Mouse (Mus musculus) megakaryocyte, embryonic 14.5 days (primary cell): Measurements from ENCODE around the gene Sgcd. TPM values are rescaled to one million over a fixed set of nuclear protein-coding genes. Genes with fewer than 3 reads are reported as not detected.
"Not testable (repeated sequence)": the region's sequence is repeated elsewhere in the genome, so short reads cannot be mapped to it uniquely, and the experiment has no call there.

Source experiments
- H3K27me3 ChIP-seq: replicated peaks from 2 replicates; pipeline ENCODE3; 2012; ENCODE audit warnings: inconsistent platforms
- H3K36me3 ChIP-seq: replicated peaks from 2 replicates; pipeline ENCODE3; 2012; ENCODE audit warnings: low read length, inconsistent platforms, mixed read lengths
- H3K4me1 ChIP-seq: 2 replicates; pipeline ENCODE4 v1.6.1; 2012; ENCODE audit warnings: inconsistent platforms
- H3K4me3 ChIP-seq: replicated peaks from 2 replicates; pipeline ENCODE3; 2012; ENCODE audit warnings: moderate library complexity, mild to moderate bottlenecking, inconsistent platforms
- H3K9me3 ChIP-seq: 2 replicates; pipeline ENCODE4 v1.6.1; 2012; ENCODE audit warnings: inconsistent platforms
- FLI1 ChIP-seq: IDR thresholded peaks from 2 replicates; pipeline ENCODE4 v1.6.1; 2012; ENCODE audit warnings: low read length, inconsistent platforms, mixed read lengths
- GATA1 ChIP-seq: IDR thresholded peaks from 3 replicates; pipeline ENCODE4 v1.6.1; 2012; ENCODE audit warnings: mixed read lengths, low read length, inconsistent platforms, borderline replicate concordance
- polyA plus RNA-seq: library from polyadenylated mRNA; stranded (reverse); fragments of >175 nt; gene quantifications from 2 replicates; pipeline ENCODE4 v1.2.3, GENCODE M21; 2012; ENCODE audit warnings: low replicate concordance; ENCODE audit not compliant: insufficient read depth

Sgcd gene
- polyA plus RNA-seq, 1 experiment, result not detected

DNA sequence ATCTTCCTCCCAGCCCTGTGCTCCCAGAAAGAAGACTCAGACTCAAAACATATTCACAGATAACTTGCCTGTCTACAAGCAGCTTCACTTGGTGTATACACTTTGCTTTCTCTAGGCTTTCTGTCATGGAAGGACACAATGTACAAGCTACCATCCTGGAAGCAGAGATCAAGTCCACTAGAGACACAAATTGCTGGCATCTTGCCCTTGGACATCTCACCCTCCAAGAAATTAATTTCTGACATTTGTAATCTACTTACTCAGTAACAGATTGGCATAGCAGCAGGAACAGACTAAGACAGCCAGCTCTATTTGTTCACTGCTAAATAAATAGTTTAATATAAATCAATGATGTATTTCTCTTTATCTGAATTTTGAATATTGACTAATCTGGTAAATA is 342.9 kb downstream of the Sgcd start:
- no peak for TF ChIP-seq FLI1
- TF ChIP-seq GATA1, result no peak
- Histone ChIP-seq H3K4me1 (no peaks in the 10 kb centered on the region), H3K27me3 (no peaks in the 10 kb centered on the region), H3K9me3 (no peaks in the 10 kb centered on the region), H3K4me3 (no peak overlapping the region), H3K36me3 (no peaks in the 10 kb centered on the region)

DNA sequence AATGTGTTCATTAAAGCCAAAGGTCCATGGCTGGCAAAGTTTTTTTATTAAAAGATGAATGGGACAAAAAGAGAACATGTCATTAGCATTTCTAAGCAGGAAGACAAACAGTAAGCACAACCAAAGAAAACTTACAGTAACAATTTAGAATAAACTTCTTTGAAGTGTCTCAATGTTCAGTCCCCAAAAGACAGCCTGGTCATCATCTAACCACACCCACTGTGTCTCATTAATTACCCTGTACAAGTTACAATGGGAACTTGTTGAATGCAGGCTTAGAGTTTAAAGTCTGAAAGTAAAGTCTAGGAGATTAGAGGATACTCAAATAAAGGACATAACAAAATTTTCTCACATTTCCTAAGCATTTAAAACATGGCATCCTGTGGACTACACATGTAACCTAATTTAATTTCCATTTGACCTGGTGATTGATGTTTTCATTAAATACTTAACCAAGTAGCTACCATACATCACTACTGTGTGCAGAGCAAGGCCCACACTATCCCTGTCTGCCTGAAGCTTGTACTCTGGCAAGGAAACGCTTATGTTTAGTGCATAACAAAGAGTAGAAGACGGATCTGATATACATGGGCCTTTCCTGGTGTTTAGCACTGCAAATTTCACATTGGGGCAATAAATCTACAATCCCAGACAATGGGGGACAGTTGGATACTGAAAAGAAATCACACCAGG is 347.1 kb downstream of the Sgcd start:
- H3K9me3 ChIP-seq, result no peaks in the 10 kb centered on the region
- no peaks in the 10 kb centered on the region for H3K36me3 ChIP-seq
- no peaks in the 10 kb centered on the region for H3K27me3 ChIP-seq
- no peaks in the 10 kb centered on the region for H3K4me1 ChIP-seq
- TF ChIP-seq GATA1 (no peak), FLI1 (no peak)
- H3K4me3 ChIP-seq, result no peak overlapping the region

- no peak for TF ChIP-seq GATA1
- no peak for TF ChIP-seq FLI1
- H3K4me1 ChIP-seq, result no peaks in the 10 kb centered on the region
- H3K9me3 ChIP-seq, result no peaks in the 10 kb centered on the region
Observed at GRCm38 (mm10) chr11:47640556-47640955, 348.2 kb downstream of the Sgcd start.

DNA sequence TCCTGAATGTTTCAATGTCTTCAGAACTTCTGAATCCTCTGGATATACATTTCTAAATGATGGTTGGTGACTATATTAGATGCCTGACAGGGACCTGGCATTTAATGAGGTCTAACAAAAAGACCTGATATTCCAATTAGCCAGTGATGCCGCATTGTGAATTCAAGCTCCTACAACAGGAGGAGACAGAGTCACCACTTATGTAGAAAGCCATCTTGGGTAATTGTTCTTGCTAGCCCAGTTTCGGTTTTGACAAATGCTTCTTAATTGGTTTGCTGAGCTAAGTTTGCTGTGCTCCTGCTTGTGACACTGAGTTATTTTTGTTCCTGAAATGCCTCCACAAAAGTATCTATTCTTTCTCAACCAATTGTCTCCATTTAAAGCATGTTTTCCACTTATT is 358.6 kb downstream of the Sgcd start:
- TF ChIP-seq GATA1, result no peak
- TF ChIP-seq FLI1, result no peak
- Histone ChIP-seq H3K36me3 (no peaks in the 10 kb centered on the region), H3K9me3 (no peaks in the 10 kb centered on the region), H3K27me3 (no peaks in the 10 kb centered on the region), H3K4me3 (no peak overlapping the region), H3K4me1 (no peaks in the 10 kb centered on the region)

More at GRCm38 (mm10) chr11:47640556-47640955, 348.2 kb downstream of the Sgcd start:
- Histone ChIP-seq H3K27me3 (no peaks in the 10 kb centered on the region), H3K36me3 (no peaks in the 10 kb centered on the region), H3K4me3 (no peak overlapping the region)

GRCm38 (mm10) chr11:47609892-47610291 is 378.9 kb downstream of the Sgcd start:
- H3K27me3 ChIP-seq, result no peaks in the 10 kb centered on the region
- TF ChIP-seq FLI1 (no peak), GATA1 (no peak)
- H3K9me3 ChIP-seq, result peaks cover 4% of the 10 kb centered on the region; the same call in 1 of the 2 replicates
- no peak overlapping the region for H3K4me3 ChIP-seq
- H3K4me1 ChIP-seq, result no peaks in the 10 kb centered on the region
- H3K36me3 ChIP-seq, result no peaks in the 10 kb centered on the region

DNA sequence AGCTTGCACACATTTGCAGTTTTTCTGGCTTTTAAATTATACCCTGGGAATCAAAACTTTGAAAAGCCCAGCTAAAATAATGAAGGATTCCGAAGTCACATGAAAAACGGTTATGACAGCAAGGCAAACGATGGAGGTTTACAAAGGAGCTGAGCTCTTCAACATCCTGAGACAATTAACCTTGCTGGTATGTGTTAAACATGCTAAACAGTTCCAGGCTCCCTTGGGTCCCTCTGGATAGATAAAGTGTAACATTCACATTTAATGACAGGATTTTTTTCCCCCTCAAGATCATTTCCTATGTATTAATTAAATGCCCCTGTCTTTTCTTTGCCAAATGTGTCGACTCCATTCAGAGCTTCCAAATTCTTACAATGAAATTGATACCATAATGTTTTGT is 414.1 kb downstream of the Sgcd start:
- H3K9me3 ChIP-seq, result no peaks in the 10 kb centered on the region
- TF ChIP-seq FLI1 (no peak), GATA1 (no peak)
- H3K4me3 ChIP-seq, result no peak overlapping the region
- H3K4me1 ChIP-seq, result no peaks in the 10 kb centered on the region
- H3K36me3 ChIP-seq, result no peaks in the 10 kb centered on the region
- H3K27me3 ChIP-seq, result no peaks in the 10 kb centered on the region

GRCm38 (mm10) chr11:47568488-47568887 is 420.3 kb downstream of the Sgcd start:
- Histone ChIP-seq H3K27me3 (no peaks in the 10 kb centered on the region), H3K36me3 (no peaks in the 10 kb centered on the region), H3K9me3 (no peaks in the 10 kb centered on the region), H3K4me3 (no peak overlapping the region), H3K4me1 (no peaks in the 10 kb centered on the region)
- TF ChIP-seq GATA1, result no peak

DNA sequence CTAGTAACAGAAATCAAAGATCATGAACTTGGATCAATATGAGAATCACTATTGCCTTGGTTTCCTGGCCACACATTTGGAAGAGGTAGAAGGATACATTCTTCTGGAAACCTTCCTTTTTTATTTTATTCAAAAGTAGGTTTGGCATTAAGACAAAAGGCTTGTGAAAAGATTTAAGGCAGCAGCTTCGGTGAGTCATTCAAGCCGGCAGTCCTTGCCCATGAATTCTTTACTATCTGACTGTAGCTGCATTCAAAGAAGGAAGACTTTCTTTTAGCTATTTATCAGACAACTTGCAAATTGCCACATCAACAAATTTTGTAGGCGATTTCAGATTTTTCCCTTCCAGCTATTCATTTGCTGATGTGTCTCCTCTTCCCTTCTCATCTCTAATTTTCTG is 422.6 kb downstream of the Sgcd start:
- H3K4me1 ChIP-seq, result no peaks in the 10 kb centered on the region
- H3K27me3 ChIP-seq, result no peaks in the 10 kb centered on the region
- no peaks in the 10 kb centered on the region for H3K36me3 ChIP-seq
- no peak for TF ChIP-seq FLI1
- TF ChIP-seq GATA1, result no peak
- no peak overlapping the region for H3K4me3 ChIP-seq
- no peaks in the 10 kb centered on the region for H3K9me3 ChIP-seq

GRCm38 (mm10) chr11:47524845-47525244 is 463.9 kb downstream of the Sgcd start:
- Histone ChIP-seq H3K36me3 (no peaks in the 10 kb centered on the region), H3K9me3 (no peaks in the 10 kb centered on the region), H3K4me1 (no peaks in the 10 kb centered on the region), H3K27me3 (no peaks in the 10 kb centered on the region), H3K4me3 (no peak overlapping the region)
- no peak for TF ChIP-seq FLI1
- TF ChIP-seq GATA1, result no peak

- H3K9me3 ChIP-seq, result no peaks in the 10 kb centered on the region
- H3K27me3 ChIP-seq, result no peaks in the 10 kb centered on the region
- no peaks in the 10 kb centered on the region for H3K4me1 ChIP-seq
- no peak for TF ChIP-seq FLI1
- TF ChIP-seq GATA1, result no peak
- H3K36me3 ChIP-seq, result no peaks in the 10 kb centered on the region
- H3K4me3 ChIP-seq, result no peak overlapping the region
Observed at GRCm38 (mm10) chr11:47508047-47508446, 480.7 kb downstream of the Sgcd start.

DNA sequence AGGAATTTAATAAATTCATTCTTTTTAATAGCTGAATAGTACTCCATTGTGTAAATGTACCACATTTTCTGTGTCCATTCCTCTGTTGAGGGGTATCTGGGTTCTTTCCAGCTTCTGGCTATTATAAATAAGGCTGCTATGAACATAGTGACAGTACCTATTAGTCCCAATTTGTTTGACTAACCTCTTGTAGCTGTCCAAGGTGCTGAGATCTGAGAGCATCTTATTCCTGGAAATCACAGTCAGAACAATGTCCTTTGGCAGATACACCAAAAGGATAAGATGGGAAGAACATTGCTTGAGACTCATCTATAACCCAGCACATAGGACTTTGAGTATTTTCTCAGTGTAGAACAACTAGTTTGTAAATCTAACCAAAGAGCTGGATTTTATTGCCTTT is 485.5 kb downstream of the Sgcd start:
- not testable (repeated sequence) for H3K36me3 ChIP-seq, H3K27me3 ChIP-seq, H3K4me3 ChIP-seq, H3K4me1 ChIP-seq, H3K9me3 ChIP-seq
